Mouse (Mus musculus) right cerebral cortex, adult 2 months (tissue): ENCODE data around the gene Lipe.

Source experiments
- DNase-seq, 2 experiments: peaks; one replicate each; pipeline ENCODE4 v3.0.0; 2021 to 2022; ENCODE audit warnings: low spot score in 2 of 2

Gene Lipe

DNA sequence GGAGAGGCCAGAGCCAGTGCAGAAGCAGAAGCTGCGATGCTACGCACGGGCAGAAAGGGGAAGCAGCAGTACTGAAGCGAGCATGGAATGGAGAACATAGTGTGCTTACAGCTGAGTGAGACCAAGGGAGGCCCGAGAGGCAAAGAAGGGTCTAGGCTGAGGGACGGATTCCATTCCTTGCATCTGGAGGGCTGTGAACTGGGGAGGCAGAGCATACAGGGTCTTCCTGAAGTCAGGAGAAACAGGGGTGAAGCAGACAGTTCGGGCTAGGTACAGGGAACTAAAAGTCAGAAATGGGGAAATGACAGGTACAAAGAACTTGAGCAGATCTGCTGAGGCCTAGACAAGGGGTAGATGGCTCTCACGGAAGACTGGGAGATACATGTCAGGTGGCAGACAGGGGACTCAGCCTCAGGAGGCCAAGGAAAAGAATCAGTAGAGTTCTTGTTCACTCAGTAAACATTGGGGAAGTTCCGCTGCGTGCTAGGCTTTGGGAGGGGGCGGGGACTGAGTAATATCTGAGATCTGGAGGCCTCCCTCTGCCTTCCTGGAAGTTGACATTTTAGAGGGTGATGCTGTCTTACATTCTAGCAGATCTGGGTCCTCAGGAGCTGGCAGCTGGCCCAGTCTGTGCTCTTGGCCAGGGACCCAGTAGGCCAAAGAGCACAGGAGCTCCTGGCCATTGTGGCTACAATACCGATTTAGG lies 12.5 kb downstream of the Lipe start:
- DNase-seq: no peak

DNA sequence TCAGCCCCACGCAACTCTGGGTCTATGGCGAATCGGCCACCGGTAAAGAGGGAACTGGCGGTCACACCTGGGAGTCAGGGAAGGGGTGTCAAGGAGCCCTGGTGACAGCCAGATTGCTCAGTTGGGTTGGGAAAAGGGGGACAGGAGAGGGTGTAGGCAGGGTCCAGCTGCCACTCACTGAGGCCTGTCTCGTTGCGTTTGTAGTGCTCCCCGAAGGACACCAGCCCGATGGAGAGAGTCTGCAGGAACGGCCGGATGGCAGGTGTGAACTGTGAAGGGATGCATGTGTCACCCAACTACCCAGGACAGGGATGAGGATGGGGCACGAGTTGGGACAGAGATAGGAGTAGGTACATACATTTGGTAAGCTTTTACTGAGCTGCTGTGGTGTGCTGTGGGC lies 13.3 kb downstream of the Lipe start:
- DNase-seq: no peak

GRCm38 (mm10) chr7:25384818-25385217 lies 13.7 kb downstream of the Lipe start:
- no peak for DNase-seq

DNA sequence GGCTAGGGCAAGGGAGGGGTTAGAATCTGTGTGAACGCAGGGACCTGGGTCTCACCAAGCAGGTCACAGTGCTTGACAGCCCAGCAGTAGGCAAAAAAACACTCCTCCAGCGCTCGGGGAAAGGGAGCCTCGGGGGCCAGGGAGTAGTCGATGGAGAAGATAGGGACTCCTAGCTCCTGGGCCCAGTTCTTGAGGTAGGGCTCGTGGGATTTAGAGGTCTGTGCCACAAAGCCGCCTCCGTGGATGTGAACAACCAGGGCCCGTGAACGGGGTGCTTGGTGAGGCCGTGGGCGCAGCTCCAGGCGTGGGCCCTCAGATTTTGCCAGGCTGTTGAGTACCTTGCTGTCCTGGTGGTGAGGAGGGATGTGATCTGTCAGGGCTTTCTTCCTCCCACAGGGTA lies 14.2 kb downstream of the Lipe start:
- DNase-seq: no peak

DNA sequence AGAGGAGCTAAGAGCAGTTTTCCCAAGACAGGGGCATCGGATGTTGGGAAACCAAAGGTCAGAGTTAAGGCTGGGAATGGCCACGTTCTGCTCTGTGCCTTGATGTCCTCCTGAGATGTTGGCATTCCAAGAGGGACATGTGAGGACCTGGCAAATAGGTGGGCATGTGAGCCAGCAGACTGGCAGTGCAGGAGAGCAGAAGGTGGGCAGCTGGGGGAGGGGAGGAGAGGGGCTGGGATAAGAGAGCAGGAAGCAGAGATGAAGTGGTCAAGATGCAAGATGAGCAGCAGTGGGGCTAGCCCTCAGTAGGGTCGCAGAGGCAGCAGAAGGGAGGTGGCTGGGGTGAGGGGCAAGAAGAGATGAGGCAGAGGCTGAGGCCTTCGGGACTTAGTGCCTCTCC lies 14.6 kb downstream of the Lipe start:
- no peak for DNase-seq

DNA sequence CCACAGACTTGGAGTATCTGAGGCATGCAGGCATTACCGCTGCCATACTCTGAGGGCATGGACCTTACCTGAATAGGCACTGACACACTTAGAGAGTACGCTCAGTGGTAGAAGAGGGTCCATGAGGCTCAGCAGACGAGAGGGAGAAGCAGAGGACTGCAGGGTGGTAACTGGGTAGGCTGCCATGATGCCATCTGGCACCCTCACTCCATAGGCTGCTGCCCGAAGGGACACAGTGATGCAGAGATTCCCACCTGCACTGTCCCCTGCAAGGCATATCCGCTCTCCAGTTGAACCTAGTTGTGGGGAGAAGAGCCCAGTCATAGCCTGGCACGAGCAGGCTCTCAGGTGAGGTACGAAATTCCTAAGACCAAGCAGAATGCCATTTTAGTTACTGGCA lies 15.1 kb downstream of the Lipe start:
- DNase-seq: no peak

GRCm38 (mm10) chr7:25382541-25382940 lies 16.0 kb downstream of the Lipe start:
- no peak for DNase-seq

- DNase-seq: no peak
Observed at GRCm38 (mm10) chr7:25381284-25381680, 17.2 kb downstream of the Lipe start.

DNA sequence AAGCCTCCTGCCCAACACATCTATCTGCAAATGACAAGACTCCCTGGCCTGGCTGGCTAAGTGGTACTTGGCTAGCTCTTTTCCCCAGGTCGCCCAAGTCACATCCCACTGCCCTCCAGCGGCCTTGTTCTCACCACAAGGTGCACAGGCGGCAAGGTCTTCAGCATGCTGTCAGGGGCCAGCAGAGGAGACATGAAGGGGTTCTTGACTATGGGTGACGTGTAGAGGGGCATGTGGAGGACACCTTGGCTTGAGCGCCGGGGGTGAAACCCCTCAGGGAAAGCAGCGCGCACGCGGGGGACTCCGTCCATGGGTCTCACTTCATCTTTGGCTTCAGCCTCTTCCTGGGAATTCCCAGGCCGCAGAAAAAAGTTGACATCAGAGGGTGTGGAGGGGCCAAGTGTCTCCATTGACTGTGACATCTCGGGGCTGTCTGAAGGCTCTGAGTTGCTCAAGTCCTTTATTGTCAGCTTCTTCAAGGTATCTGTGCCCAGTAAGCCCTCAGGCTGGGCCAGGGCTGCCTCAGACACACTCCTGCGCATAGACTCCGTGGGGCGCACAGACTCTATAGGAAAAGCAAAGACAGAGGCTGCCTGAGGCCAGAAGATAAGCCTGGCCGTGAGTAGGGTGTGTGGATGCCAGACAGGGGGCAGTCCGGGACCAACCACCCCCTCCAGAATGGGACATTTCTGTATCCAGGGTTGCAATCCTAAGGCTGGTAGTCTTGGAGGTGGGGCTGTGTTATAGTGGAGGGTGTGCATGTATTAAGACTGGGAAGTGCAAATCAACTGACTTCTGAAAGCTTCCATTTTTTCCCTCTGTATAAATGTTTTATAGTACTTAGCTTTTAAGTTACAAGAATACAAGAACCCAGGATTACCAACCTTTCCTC lies 17.9 kb downstream of the Lipe start:
- DNase-seq: no peak

DNA sequence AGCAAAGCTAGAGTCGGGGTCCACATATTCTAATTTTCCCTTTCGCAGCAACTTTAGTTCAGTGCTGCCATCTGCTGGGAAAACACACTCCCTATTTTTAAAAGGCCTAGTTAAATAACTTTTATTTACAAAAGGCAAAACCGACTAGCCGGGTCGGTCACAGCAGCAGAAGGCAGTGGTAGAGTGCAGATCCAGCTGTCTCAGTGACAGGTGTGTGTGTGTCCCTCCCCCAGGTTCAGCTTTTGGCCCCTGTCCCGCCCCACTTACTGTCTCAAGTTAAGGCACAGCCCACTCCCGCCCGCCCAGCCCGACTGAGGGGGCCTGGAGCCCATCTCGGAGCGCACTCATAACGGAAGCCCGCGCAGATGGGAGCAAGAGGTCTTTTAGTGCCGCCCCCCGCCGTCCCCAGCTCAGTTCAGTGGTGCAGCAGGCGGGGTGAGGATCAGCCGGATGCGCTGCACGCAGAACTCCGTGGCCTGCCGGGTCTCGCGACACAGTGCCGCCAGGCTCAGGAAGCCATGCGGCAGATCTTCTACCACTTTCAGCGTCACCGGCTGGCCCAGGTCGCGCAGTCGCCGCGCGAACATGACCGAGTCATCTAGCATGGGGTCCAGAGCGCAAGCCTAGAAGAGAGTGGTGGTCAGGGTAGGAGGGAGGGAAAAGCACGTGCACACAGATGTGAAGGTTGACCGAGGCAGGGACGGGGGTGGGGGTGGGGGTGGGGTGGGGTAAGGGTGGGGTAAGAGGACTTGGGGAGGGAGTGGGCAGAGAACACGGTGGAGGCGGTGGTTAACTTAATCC lies 18.8 kb downstream of the Lipe start:
- peak; percentile 54 to 57 for DNase-seq

- DNase-seq: no peak
Observed at GRCm38 (mm10) chr7:25378181-25379100, 20.1 kb downstream of the Lipe start.

DNA sequence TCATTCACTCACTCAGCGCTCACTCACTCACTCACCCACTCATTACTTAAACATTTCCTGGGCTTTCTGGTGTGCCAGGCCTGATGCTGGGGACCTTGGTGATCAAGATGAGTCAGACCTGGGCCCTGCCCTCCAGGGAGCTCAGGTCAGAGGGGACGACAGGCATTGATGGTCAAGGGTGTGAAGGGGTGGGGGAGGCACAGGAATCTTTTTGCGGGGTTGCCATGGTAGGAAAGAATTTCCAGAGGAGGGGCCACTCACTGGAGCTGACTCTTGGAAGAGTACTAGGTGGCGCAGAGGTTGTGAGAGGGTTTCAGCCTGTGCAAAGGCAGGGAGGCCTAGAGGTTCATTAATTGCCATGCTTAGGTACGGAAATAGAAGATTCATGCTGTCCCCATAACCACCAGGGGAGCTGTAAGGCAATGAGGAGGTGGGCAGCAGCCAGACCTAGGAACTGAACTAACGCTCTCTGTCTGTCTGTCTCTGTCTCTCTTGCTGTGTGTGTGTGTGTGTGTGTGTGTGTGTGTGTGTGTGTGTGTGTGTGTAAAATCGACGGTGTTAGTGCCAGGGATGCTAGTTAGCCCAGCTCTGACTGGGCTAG lies 21.3 kb downstream of the Lipe start:
- DNase-seq: no peak

DNA sequence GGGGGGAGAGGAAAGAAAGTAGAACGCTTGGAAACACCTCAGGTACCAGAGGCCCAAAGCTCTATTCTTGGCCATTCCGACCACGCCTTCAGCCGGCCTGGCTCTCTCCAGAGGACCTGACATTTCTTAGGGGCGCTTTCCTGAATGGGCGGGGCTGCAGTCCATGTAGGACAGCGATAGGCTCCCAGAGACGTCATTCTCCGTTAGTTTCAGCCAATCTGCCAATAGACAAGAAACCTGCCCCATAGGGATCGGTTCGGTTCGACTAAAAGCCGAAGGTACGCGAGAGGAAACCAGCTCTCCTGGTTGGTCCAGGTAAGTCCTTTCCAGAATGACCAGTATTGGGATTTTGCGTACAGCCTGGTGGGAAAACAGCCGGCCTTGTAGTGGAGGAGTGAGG lies 22.0 kb downstream of the Lipe start:
- DNase-seq: peak; percentile 96 to 97

DNA sequence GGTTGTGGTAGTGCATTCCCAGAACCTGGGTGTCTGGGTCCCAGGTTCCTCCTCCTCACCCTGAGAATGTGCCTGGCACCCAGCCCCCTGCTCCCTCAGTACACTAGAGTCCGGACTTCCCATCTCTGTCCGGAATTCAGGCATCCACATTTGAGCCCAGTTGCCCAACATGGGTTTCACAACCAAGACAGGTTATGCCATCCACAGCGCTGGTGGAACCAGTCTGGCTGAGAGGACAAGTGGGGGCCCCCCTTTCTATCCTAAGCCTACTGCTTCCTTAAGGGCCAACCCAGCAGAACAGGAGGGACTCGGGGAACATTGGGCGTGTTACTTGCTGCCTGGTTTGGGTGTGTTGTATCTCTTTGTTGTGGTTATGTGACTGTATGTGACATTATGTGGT lies 26.1 kb downstream of the Lipe start:
- DNase-seq: no peak

DNA sequence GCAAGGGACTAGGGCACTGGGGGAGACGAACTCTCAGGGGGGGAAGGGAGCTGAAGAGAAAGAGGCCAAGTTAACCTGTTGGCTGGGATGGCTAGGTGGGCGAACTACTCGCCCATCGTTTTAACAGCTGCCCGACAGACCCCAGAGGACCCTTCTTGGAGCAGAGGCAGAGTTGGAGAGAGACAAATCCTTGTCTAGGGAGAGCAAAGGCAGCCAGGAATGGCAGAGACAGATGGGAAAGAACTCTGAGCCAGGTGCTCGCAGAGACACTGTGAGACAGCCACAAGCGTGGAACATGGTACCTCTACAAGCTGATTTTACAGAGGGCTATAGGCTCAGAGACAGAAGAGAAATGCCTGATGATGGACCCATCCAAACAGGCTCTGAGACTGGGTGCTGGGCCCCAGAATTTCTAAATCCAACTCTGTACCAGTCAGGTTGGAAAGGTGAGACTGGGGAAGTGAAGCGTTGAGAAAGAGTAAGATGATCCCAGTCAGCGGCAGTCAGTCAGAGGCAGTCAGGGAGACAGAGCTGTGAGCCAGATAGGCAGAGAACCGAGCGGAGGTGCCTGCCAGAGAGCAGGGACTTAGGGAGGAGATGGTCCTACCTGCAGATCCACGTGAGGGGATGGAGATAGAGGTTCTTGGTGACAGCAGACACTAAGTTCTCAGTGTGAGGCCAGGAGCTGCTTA lies 29.3 kb downstream of the Lipe start, which contains the start of gene Cnfn:
Gene Cnfn (minus strand): TSS at position 667 of the 692 bp plus-strand sequence.
- no peak for DNase-seq

GRCm38 (mm10) chr7:25368333-25368732 lies 30.2 kb downstream of the Lipe start:
- no peak for DNase-seq

DNA sequence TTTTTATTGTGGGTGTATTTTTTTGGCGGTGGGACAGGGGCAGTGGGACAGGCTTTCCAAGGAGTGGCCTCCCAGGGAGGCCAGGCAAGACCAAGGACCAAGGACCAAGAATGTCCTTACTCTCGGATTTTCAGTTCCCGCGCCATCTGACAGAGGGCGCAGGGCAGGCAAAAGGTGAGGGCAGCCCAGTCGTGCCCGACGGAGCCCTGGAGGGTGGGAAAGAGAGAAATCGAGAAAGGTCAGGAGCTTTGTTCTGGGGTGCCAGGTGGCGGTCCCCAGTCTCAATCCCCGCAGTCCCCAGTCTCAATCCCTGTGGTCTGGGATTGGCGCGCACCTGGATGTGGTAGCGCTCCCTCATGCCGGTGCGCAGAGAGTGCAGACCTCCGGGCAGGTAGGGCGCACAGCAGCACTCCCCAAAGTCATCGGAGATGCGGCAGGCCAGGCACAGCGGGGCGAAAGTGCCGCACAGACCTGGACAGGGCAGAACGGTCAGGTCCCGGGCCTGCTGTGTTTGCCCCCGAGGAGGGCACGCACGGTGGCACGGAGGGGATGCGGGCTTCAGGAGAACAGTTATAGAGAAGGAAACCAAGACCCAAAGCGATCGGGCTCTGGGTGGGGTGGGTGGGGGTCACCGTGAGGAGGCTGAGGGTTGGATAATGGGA lies 30.7 kb downstream of the Lipe start:
- no peak for DNase-seq

- no peak for DNase-seq
Observed at GRCm38 (mm10) chr7:25365937-25366625, 32.4 kb downstream of the Lipe start.

GRCm38 (mm10) chr7:25363632-25364031 lies 34.9 kb downstream of the Lipe start:
- DNase-seq: no peak
